Mouse (Mus musculus): ENCODE results near the gene Tent4a.

DNA sequence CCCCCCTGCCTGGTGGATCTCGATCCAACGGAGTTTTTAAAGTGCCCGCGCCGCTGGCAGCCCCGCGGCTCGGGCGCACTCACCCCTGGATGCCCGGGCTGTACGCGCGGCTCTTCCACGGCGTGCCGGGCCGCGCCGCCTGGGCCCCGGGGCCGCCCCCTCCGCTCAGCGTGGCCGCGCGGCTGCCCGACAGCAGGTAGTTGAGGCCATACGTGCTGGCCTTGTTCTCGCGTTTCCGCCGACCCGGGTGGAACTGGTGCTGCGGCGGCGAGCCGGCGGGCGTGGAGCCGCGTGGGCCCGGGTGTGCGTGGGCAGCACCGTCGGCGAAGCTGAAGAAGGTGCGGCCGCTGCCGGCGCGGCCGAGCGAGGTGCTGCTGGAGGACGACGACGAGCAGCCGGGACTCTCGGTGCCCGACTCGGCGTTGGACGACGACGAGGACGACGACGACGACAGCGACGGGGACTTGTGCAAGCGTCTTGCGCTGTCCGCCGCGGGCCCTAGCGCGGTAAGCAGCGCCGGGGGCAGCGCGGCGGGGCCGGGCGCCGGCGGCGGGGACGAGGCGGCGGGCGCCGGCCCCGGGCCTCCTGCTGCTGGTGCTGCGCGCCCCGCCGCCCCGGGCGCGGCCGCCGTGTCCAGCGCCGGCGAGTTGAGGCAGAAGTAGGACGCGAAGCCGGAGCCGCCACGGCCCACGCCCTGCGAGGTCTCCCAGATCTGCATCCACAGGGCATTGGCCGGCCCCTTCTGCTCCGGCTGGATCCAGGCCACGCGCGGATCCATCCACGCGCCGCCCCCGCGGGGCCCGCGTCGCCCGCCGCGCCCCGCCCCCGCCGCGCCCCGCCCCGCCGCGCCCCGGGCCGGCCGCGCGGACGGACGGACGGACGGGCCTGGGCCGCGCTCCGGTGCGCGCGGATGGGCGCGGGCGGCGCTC, 748 bp downstream of the Tent4a start, which contains the start of gene Nsun2:
- TF ChIP-seq CTCF (IDR thresholded peaks at IDR 0.05): no peak
- TF ChIP-seq EP300 (IDR thresholded peaks at IDR 0.05): no peak
